Mouse (Mus musculus) cortical plate, adult 2 months (tissue): ENCODE measurements around the gene Vmp1. TPM values are rescaled to one million over a fixed set of nuclear protein-coding genes. Genes with fewer than 3 reads are reported as not detected.

Experiments
- H3K27ac ChIP-seq: fragments of 200-500 bp; 2 replicates; pipeline ENCODE4 v1.5.1; 2012; ENCODE audit warnings: low read length, control low read depth, inconsistent platforms; ENCODE audit not compliant: insufficient read depth
- H3K4me1 ChIP-seq: fragments of 200-500 bp; 2 replicates; pipeline ENCODE4 v1.6.1; 2011; ENCODE audit warnings: low read length; ENCODE audit not compliant: control insufficient read depth, insufficient read depth
- H3K4me3 ChIP-seq: fragments of 200-500 bp; 2 replicates; pipeline ENCODE4 v1.5.1; 2011; ENCODE audit warnings: mild to moderate bottlenecking, low read length, control low read depth; ENCODE audit not compliant: insufficient read depth
- CTCF ChIP-seq: fragments of 200-500 bp; IDR thresholded peaks from 2 replicates; pipeline ENCODE4 v1.5.1; 2011; ENCODE audit warnings: mild to moderate bottlenecking, control low read depth, low read length; ENCODE audit not compliant: insufficient read depth; ENCODE audit errors: extremely low read depth
- POLR2A ChIP-seq: fragments of 200-500 bp; IDR thresholded peaks from 2 replicates; pipeline ENCODE4 v1.6.1; 2011; ENCODE audit warnings: mild to moderate bottlenecking, low read length, control low read depth; ENCODE audit not compliant: insufficient read depth; ENCODE audit errors: extremely low read depth
- polyA plus RNA-seq: library from polyadenylated mRNA; depleted of rRNA; stranded (reverse); fragments of >200 nt; gene quantifications from 2 replicates; pipeline ENCODE4 v1.2.3, GENCODE M21; 2012

Gene Vmp1
- polyA plus RNA-seq, 1 experiment, result 131 TPM

GRCm38 (mm10) chr11:86662986-86663895 lies 20.4 kb downstream of the Vmp1 start:
- no peak overlapping the region for H3K4me3 ChIP-seq
- H3K4me1 ChIP-seq, result peaks cover 2% of the 10 kb centered on the region
- TF ChIP-seq POLR2A (no peak), CTCF (no peak)
- H3K27ac ChIP-seq, result no peak overlapping the region

GRCm38 (mm10) chr11:86657863-86658262 lies 25.8 kb downstream of the Vmp1 start:
- Histone ChIP-seq H3K4me1 (no peaks in the 10 kb centered on the region), H3K4me3 (no peak overlapping the region), H3K27ac (no peak overlapping the region)
- TF ChIP-seq POLR2A (no peak), CTCF (no peak)

GRCm38 (mm10) chr11:86656849-86657567 lies 26.6 kb downstream of the Vmp1 start:
- Histone ChIP-seq H3K4me3 (no peak overlapping the region), H3K4me1 (no peaks in the 10 kb centered on the region), H3K27ac (no peak overlapping the region)
- TF ChIP-seq CTCF (no peak), POLR2A (no peak)

DNA sequence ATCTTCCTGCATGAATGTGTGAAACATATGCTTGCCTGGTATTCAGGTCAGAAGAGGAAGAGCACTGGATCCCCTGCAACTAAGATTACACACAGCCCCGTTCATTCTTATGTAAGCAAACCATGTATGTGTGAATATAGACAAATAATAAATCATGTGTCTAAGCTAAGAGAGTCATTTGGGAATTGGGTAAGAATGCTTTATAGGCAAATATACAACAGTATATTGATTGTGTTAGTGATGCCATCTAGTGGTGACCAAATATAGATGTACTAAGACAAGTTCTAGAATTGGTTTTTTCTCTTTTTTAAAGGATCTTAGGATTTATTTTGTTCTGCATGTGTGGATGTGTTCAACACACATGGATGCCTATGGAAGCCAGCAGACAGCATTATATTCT lies 28.0 kb downstream of the Vmp1 start:
- Histone ChIP-seq H3K27ac (no peak overlapping the region), H3K4me3 (no peak overlapping the region), H3K4me1 (no peaks in the 10 kb centered on the region)
- TF ChIP-seq CTCF (no peak), POLR2A (no peak)

GRCm38 (mm10) chr11:86654096-86654495 lies 29.5 kb downstream of the Vmp1 start:
- no peak overlapping the region for H3K27ac ChIP-seq

GRCm38 (mm10) chr11:86653446-86653845 lies 30.2 kb downstream of the Vmp1 start:
- H3K4me1 ChIP-seq, result no peaks in the 10 kb centered on the region
- no peak overlapping the region for H3K27ac ChIP-seq
- TF ChIP-seq POLR2A, result no peak
- peak; percentile 43; the same call in 1 of the 2 replicates for TF ChIP-seq CTCF
- H3K4me3 ChIP-seq, result no peak overlapping the region

More at GRCm38 (mm10) chr11:86654096-86654495, 29.5 kb downstream of the Vmp1 start:
- no peak for TF ChIP-seq CTCF
- TF ChIP-seq POLR2A, result no peak
- no peaks in the 10 kb centered on the region for H3K4me1 ChIP-seq
- no peak overlapping the region for H3K4me3 ChIP-seq

GRCm38 (mm10) chr11:86652578-86652979 lies 31.1 kb downstream of the Vmp1 start:
- H3K4me3 ChIP-seq, result no peak overlapping the region
- TF ChIP-seq POLR2A (no peak), CTCF (no peak)
- H3K27ac ChIP-seq, result no peak overlapping the region
- no peaks in the 10 kb centered on the region; the same call in 1 of the 2 replicates for H3K4me1 ChIP-seq

DNA sequence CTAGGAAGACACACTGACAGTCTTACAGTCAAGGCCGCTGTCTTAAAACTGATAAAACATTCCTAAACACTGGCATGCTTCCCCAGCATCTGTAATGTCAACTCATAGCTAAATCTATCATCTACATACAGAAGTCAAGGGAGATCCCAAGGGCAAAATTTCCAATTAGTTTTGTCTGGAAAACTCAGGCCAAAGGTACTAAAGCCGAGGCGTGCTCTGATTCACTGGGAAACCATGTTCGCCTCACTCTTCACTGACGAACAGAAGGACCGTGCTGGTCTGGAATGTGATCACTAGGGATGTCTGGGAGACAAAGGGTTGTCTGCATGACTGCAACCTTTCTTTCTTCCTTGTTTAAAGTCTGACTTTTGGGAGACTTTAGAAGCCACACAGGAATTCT lies 33.0 kb downstream of the Vmp1 start:
- Histone ChIP-seq H3K4me1 (no peaks in the 10 kb centered on the region; the same call in none of the 2 replicates), H3K4me3 (no peak overlapping the region), H3K27ac (no peak overlapping the region)
- TF ChIP-seq POLR2A, result no peak
- TF ChIP-seq CTCF, result no peak

DNA sequence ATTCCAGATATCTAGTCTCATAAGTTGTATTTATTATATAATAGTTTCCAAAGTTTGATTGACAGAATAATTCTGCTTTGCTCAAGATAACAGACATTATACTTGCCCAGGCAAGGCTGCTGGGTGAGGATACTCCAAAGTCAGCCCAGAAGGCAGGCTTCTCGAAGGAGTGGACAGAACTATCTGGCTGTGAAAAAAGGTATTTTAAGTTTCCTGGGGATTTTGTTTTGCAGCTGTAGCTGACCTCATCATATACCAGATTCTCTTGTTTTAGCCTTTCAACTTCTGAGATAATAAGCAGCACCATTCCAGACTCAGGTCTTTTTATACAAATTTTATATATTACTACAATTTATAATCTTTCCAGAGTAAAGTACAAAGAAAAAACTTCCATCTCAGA lies 34.1 kb downstream of the Vmp1 start:
- no peaks in the 10 kb centered on the region; the same call in none of the 2 replicates for H3K4me1 ChIP-seq
- H3K4me3 ChIP-seq, result no peak overlapping the region
- no peak overlapping the region for H3K27ac ChIP-seq
- TF ChIP-seq POLR2A, result no peak
- no peak for TF ChIP-seq CTCF
